Mouse (Mus musculus): ENCODE data around the gene Gm19345. TPM values are rescaled to one million over a fixed set of nuclear protein-coding genes. Genes with fewer than 3 reads are reported as not detected.

The Gm19345 gene
- total RNA-seq (2017), result not detected in 2 replicates

DNA sequence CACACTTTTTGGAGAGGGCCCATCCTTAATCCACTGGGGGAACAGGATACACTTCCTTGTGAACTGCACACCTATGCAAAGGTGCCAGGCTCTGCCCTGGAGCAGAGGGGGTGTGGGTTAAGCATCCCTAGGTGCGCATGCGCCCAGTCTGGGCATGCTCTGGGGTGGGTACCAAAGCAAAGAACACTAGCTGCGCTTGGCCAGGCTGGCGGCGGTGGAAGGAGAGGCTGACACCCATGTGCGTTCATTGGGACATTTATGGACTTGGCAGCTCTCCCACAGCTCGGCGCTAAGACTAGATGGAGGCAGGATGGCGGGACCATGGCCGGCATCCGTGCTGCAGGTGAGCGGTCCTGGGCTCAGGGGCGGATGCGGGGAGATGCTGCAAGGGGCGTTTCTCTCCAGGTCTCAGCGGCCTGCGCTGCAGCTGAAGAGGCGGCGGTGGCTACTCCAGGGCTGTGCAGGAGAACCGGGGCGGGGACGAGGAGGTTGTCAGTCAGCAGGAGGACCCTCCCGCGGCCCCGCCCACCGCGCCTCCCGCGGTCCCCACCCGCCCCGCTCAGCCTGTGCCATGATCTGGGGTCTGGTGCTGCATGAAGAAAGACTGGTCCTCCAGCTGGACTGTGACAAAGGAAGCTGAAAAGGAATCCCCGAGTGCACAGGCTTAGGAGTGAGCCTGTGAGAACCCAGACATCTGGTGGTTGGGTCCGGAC, at the start of gene Gm19345:
Gene Gm19345 (plus strand): TSS at position 146 of the 713 bp plus-strand sequence.
- ATAC-seq (replicated peaks; ENCODE audit: low read depth, poor library complexity, severe bottlenecking), result peak; percentile 55

DNA sequence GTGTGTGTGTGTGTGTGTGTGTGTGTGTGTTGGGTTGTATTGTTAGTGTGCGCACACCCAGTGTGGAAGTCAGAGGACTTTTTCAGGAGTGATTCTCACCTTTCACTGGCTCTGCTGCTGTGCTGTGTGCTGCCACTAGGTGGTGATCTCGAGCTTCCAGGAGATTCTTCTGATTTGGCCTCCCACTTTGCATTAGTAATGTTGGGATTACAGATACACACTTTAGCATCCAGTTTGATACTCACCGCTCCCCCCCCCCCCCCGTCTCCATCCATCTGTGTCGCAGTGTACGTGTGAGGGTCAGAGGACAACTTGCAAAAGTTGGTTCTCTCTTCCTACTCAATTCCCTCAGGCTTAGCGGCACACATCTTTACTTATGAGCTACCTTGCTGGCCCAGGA, 48.8 kb upstream of the Gm19345 start:
- peak; percentile 83 for ATAC-seq (replicated peaks; ENCODE audit: low read depth, poor library complexity, severe bottlenecking)

DNA sequence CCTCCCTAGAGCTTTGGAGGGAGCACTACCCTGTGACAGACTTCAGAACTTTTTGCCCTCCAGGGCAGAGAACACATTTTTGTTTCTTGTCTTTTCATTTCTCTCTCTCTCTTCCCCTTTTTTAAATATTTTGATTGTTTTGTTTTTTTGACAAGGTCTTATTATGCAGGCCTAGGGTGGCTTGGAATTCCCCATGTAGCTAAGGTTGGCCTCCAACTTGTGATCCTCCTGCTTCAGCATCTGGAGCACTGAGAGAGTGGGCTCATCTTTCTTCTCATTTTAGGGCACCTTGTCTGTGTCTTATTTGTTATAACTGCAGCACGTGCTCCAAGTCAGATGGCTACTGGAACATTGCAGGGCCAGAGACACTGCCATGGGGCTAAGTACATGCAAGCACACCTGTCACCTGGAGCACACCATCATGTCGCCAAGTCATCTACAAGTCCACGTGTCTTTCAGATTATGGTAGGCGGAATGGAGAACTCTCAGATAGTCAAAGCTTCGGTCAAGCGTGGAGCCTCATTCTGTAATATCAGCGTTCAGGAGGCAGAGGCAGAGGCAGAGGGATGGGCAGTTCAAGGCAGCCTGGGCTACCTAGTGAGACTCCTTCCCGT, 45.3 kb upstream of the Gm19345 start:
- no peak for ATAC-seq (replicated peaks; ENCODE audit: low read depth, poor library complexity, severe bottlenecking)

DNA sequence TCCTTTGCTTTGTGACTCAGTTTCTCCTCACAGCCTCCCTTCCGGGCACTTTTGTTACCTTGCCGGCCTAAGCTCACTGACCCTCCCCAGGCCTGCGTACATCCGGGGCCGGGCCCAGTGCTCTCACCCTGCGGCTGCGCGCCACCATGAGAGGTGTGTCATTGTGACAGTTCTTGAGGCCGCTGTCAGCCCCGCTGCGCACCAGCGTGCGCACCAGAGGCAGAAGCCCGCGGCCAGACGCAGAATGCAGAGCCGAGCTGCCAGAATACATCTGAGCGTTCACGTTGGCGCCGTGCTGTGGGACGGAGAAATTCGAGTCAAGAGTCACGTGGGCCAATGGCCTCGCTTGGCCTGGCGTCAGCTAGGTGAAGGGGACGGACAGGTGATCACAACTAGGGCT, 42.4 kb upstream of the Gm19345 start:
- no peak for ATAC-seq (replicated peaks; ENCODE audit: low read depth, poor library complexity, severe bottlenecking)

DNA sequence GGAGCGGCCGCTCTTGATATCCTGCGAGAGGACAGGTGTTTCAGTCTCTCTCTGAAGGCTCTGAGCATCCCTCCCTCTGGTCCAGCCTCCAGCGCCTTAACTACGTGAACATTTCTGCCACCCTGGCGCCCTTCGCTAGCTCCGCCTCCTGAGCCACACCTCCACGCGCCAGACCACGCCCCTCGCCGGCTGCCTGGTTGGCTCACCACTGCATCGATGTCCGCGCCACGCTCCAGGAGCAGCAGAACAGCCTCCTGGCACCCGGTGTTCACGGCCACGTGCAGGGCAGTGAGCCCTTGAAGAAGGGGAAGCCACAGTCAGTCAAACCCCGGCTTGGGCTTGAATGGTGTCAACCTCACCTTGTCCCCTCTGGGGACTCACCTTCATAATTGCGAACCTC, 40.7 kb upstream of the Gm19345 start:
- no peak for ATAC-seq (replicated peaks; ENCODE audit: low read depth, poor library complexity, severe bottlenecking)

DNA sequence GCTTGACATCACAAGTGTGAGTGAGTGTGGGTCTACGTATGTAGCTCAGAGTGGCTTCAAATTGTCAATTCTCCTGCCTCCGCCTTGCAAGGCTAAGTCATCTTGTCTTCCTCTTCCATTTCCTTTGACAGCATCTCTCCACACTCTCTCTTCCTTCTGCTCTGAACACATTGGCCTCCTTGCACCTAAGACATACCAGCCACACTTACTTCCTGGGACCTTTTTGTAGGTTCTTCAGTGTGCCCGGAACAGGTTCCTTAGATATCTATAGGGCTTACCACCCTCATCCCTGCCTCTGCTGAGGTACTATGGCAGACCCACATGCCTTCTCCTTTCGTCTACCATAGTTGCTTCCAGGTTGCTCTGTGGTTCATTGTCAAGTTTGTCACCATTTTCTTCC, 38.6 kb upstream of the Gm19345 start:
- ATAC-seq (replicated peaks; ENCODE audit: low read depth, poor library complexity, severe bottlenecking), result no peak

DNA sequence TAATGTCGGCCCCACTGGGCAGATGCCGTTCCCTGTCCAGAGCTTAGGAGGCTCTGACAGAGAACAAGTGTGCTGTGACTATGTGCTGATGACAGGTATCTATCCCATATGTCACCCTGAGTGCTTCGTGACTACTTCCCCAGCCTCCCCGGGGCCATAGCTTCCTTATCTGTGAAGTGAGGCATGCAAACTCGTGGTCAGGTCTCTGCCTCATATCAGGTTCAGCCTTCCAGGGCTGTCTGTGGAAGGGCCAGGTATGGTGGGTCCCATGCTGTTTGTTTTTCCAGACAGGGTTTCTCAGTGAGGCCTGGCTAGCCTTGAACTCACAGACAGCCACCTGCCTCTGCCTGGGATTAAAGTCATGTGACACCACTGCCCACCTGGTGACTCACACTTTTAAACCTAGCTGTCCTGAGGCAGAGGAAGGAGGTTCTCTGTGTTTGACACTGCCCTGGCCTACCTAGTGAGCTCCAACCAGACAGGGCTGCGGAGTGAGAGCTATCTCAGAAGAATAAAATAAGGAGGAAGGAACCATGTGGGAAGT, 38.2 kb upstream of the Gm19345 start:
- no peak for ATAC-seq (replicated peaks; ENCODE audit: low read depth, poor library complexity, severe bottlenecking)

DNA sequence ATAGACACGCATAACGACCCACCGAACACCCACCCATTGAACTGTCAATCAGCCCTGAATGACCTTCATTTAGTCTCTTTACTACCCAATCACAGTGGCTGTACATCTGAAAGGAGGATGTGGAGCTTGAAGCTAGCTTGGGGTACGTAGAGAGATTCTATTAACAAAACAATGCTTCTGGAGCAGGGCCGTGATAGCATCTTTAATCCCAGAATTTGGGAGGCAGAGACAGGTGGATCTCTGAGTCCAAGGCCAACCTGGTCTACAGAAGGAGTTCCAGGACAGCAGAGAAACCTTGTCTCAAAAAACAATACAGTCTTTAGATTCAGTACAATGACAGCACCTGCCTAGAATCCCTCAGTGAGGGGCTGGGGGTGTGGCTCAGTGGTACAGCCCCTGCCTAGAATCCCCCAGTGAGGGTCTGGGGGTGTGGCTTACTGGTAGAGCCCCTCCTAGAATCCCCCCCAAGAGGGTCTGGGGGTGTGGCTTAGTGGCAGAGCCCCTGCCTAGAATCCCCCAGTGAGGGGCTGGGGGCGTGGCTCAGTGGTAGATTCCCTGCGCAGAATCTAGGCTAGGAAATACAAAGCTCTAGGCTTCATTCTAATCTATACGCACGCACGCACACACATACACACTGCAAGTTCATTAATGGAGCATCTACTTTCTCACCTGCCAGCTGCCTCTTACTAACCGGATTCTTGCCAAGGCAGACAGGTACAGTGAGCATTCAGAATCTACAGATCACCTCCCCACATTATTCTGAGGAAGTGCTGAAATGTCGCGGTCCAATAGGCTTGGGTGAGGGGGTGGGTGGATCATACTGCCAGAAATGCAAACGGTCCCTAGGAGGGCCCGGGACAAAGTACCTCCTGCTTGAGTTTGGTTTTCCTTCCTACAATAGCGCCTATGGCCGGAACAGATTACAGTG, 36.2 kb upstream of the Gm19345 start:
- ATAC-seq (replicated peaks; ENCODE audit: low read depth, poor library complexity, severe bottlenecking), result 0 out of 2 replicates have a peak, but pooled peaks have one; percentile 9

DNA sequence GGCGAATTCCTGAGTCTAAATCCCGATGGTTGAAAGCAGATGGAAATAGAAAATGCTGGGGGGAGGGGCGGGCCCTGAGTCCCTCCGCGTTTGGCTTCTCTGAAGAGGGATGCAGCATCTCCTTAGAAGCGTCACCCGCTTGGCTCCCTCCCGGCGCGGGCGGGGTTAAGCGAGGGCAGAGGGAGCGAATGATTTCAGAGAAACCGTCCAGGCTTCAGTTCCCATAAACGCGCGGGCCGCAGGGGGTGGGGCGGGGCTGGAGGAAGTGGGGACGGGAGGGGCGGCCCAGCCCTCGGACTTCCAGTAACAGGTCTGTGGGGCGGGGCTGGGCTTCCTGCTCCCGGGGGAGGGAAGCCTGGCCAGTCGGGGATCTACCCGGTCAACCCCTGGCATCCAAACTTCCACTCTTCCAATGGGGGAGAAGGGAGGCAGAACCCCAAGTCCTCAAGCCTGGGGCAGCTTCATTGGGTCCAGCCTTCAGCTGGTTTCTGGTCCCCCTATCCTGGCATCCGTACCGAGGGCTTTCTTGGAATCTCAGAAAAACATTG, 35.5 kb upstream of the Gm19345 start:
- ATAC-seq (replicated peaks; ENCODE audit: low read depth, poor library complexity, severe bottlenecking), result peak; percentile 56

DNA sequence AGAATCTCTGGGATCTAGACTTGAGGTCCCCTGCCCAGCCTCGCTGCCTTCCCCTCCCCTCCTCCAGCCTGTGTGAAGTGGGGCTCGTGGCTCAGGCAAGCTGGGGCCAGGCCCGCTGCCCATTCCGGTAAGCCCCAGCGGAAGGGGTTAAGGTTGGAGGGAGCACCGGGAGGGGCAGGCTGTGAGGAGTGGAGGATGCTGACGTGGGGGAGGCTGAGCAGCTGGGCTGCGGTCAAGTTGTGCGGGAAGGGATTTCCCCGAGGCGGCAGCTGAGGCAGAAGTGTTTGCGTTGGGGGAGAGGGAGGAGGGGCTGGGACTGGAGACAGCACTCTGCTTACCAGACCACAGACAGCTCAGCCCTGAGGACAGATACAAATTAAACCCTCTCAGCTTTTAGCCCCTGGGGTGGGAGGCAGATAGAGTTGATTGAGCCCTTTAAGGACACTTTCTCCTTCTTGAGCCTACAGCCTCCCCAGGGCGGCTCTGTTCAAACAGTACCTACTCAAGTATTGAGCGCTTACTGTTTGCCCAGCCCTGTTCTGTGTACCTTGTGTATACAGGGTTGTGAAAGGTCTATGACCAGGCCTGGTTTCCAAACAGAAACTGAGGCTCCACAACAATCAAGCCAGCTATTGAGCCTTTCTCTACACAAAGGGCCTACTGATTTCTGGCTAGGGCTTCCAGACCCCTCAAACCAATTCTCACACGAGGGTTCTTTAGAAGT, 34.3 kb upstream of the Gm19345 start:
- peak; percentile 80 for ATAC-seq (replicated peaks; ENCODE audit: low read depth, poor library complexity, severe bottlenecking)

DNA sequence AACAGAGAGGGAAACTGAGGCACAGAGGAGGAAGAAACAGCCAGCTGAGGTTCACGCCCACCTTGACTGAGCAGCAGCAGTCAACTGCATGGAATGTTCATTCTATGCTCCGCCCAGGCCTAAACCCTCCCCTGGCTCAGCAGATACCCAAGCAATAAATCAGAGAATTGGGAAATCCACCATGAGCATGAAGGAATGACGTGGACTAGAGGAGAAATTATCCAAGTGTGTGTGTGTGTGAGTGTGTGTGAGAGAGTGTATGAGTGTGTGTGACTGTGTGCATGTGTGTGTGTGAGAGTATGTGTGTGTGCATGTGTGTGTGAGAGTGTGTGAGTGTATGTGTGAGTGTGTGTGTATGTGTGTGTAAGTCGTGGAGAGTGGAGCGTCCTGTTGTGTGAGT, 33.4 kb upstream of the Gm19345 start:
- ATAC-seq (replicated peaks; ENCODE audit: low read depth, poor library complexity, severe bottlenecking), result no peak

DNA sequence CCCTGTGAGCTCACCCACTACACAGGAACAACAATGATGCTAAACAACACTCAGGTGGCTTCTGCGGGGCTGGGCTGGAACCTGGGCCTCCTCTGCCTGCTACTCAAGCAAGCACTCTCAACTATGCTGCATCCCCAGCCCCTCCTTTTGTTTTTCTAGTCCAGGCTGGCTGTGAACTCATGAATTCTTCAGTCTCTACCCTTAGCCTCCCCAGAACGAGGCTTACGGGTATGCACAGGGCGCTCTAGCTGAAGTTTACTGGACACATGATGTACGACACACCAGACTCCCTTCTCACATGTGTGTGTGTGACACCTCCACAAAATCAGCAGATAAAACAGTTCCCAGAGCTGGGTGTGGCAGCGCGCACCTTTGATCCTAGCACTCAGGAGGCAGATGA, 32.9 kb upstream of the Gm19345 start:
- no peak for ATAC-seq (replicated peaks; ENCODE audit: low read depth, poor library complexity, severe bottlenecking)

DNA sequence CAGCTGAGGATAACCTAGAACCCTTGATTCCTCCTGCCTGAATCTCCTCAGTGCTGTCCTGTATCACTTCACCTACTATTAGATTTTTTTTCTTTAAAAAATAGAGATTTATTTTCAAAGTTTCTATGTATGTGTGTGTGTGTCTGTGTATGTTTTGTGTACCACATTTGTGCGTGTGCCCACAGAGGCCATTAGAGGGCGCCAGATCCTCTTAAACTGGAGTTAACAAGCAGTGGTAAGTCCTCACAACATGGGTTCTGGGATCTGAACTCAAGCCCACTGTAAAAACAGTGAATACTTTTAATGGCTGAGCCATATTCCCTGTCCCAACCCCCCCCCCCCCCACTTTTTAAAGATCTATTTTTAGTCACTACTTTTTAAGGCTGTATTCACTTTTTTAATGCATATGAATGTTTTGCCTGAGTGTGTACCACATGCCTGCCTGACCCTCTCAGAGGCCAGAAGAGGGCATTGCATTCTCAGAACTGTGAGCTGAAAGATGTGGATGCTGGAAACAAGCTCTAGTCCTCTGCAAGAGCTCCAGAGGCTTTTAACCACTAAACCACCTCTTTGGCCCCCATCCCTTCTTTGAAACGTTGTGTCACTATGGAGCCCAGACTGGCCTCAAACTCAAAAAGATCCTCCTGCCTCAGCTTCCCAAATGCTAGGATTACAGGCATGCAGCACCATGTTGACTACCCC, 31.3 kb upstream of the Gm19345 start:
- ATAC-seq (replicated peaks; ENCODE audit: low read depth, poor library complexity, severe bottlenecking), result no peak

DNA sequence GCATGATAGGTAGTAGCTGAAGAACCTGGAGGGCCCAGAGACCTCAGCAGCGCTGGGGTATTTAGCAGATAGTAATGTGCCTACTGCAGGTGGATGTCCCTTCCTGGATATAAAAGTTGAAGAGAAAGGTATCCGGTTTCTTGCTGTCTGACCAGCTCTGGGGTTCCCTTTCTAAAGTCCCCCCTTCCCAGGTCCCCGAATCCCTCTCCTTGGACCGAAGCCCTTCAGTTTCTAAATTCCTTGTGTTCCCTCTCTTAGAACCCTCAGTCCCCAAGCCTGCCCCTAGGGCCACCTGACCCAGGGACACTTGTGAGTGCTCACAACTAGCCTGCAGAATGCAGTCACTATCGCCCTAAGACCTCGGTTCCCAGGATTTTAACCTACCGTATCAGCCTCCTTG, 30.2 kb upstream of the Gm19345 start:
- no peak for ATAC-seq (replicated peaks; ENCODE audit: low read depth, poor library complexity, severe bottlenecking)

DNA sequence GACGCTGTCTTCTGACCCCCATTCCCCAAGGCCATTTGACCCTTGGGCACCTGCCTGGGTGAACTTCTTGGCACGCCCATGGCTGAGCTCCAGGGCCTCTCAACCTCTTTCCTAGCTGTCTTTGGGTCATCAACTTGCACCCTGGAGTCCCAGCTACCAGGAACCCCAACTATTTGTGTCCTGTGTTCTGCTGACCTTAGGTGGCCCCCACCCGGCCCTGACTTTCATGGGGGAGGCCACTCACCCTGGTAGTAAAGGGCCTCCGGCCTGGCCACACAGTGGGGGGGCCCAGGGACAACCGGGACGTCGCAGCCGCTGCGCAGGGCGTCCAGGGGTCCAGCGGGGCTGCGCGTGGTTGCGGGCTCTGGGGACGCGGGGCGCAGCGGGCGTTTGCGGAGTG, 29.6 kb upstream of the Gm19345 start:
- ATAC-seq (replicated peaks; ENCODE audit: low read depth, poor library complexity, severe bottlenecking), result no peak

DNA sequence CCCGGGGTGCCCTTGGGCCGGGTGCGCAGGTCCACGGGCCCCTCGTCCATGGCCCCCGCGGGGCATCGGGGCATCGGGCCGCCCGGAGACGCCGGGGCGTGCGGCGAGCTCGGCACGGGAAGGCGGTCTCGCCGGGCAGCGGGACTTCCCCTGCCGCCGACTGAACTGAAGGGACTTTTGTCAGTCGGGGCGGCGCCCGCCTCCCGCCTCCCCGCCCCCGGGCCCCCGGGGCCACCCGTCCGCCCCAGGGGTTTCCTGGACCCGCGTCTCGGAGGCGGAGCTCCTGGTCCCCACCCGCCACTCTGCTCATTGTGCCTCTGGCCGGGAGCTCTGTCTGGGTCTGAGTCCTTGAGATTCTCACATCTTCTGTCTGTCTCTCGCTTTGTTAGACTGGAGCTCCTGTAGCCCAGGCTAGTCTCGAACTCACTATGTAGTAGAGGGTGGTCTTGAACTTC, 29.2 kb upstream of the Gm19345 start, which contains the start of gene Bcl3:
Gene Bcl3 (minus strand): TSS at position 167 of the 455 bp plus-strand sequence.
- ATAC-seq (replicated peaks; ENCODE audit: low read depth, poor library complexity, severe bottlenecking), result peak; percentile 35

DNA sequence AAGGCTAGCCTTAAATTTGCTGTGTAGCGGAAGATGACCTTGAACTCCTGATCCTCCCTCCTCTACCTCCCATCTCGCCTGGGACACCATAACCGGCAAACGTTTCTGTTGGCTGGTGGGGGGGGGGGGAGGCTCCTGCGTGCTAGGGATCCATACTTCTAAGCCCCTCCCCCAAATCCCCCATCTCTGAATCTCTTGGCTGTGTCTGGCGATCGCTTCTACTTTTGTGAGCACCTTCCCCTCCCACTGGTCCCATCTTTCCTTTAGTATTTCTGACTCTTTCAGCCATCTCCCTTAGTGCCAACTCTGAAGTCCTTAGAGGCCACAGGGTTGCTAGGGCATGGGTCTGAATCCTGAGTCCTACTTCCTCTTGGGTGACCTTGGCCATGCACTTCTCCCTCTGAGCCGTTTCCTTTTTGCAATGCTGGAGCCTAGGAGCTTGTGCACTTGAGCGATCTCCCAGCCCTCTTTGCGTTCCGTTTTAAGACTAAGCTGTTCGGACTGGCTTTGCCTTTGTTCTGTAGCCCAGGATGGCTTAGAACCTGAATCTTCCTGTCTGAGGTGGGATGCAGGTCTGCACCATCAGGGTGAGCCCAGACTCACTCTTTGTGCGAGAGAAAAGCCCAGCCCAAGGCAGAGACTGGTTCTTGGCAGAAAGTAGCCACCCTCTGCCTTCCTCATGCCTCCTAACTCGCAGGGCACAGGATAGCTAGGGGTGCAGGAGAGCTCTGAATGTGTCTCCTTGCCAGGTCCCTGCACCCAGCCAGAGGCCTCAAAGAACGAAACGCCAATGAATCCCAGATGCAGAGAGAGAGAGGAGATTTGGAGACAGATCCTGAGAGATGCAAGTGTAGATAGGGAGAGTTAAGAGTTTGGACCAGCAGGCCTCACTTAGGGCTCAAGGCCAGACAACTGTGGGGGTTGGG, 28.3 kb upstream of the Gm19345 start:
- peak; percentile 66 for ATAC-seq (replicated peaks; ENCODE audit: low read depth, poor library complexity, severe bottlenecking)
